Mouse (Mus musculus): Measurements from ENCODE around the gene Map3k13. TPM values are rescaled to one million over a fixed set of nuclear protein-coding genes. Genes with fewer than 3 reads are reported as not detected.
"Not testable (repeated sequence)": the region's sequence is repeated elsewhere in the genome, so short reads cannot be mapped to it uniquely, and the experiment has no call there.

Gene Map3k13
- 1 to 10 TPM in 1 of 2 experiments, under 1 TPM in 1; 0.76 to 1.2 TPM for total RNA-seq (2021)

GRCm38 (mm10) chr16:21793875-21794696 is at the start of gene Map3k13:
TSS of gene Map3k13 (plus strand) at chr16:21794346.
- peak; percentile 95 to 97 for DNase-seq
- intact Hi-C loops (cut with DNase I) = loop anchor here (5.0 to 10.0 kb wide), 2 partner anchors 153 to 1051 kb away; partner anchors contain the start of gene Tmem41a

- DNase-seq = no peak
- intact Hi-C loops (cut with DNase I) = no loop called here
Measured at GRCm38 (mm10) chr16:21758447-21758846, 35.7 kb upstream of the Map3k13 start.

- intact Hi-C loops (cut with DNase I) = no loop called here
- DNase-seq = no peak
Measured at GRCm38 (mm10) chr16:21768255-21768654, 25.9 kb upstream of the Map3k13 start.

- no peak for DNase-seq
- intact Hi-C loops (cut with DNase I) = loop anchor here (1.0 kb wide), 1 partner anchor 46 kb away; no protein-coding TSS in a partner anchor
Measured at GRCm38 (mm10) chr16:21769667-21770066, 24.5 kb upstream of the Map3k13 start.

- intact Hi-C loops (cut with DNase I) = no loop called here
- no peak for DNase-seq
Measured at GRCm38 (mm10) chr16:21774725-21775124, 19.4 kb upstream of the Map3k13 start.

DNA sequence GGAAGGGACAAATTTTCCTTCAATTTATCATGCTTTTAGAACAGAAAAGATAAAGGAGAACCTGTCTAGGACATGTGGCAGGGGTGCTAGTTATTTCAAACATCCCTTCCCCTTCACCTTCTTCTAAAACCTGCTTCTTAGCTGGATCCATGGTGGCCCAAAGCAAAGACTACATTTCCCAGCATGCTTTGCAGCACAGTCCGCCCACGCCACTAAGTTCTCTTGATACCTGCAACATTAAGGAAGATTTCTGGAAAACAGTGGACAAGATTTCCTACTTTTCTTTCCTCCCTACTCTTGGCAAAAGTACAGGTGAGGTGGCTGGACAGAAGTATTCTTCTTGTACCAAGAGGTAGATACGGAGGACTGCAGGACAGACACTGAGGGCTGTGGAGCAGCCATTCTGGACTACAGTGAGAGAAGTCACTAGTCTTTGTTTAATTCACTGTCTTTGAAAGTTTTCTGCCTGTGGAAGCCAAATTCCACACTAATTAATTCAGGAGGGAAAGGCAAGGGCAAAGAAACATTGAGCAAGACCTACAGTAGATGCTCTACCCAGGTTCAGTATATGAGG is 15.8 kb upstream of the Map3k13 start:
- DNase-seq = no peak
- intact Hi-C loops (cut with DNase I) = no loop called here

DNA sequence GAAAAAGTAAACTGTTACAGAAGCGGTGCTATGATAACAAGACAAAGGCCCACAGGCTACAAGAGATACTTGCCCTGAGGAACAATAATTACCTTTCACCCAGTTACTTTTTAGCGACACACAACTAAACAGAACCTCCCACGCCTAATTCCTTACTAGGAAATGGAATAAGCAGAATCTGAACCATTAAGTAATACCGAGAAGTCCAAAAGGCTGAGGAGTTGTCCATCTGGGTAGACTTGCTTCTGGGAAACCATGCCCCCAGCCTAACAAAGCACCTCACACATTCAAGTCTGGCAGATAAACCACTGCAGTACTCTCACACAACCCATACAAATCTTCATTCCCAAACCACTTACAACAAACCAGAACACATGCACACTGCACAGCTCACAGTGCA is 15.0 kb upstream of the Map3k13 start:
- intact Hi-C loops (cut with DNase I) = no loop called here
- DNase-seq = no peak

- no peak for DNase-seq
- intact Hi-C loops (cut with DNase I) = no loop called here
Measured at GRCm38 (mm10) chr16:21781277-21781676, 12.9 kb upstream of the Map3k13 start.

DNA sequence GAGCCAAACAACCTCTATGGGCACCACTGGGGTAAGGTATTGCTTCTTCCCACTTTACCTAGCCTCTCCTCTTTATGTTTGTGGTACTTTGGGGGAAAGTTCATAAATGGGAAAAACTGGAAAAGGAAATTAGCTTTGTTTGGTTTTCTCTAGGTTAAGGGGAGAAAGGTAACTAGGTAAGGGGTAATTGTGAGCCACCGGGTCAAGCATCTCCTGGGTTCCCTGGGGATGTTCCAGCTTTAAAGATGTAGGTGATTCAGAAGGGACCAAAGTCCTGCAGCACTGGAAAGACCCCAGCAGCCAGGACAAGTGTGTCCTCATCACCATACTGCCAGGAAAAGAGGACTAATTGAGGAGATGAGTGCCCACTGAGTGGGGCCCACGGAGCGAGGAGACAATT is 12.3 kb upstream of the Map3k13 start:
- no peak for DNase-seq
- intact Hi-C loops (cut with DNase I) = no loop called here

DNA sequence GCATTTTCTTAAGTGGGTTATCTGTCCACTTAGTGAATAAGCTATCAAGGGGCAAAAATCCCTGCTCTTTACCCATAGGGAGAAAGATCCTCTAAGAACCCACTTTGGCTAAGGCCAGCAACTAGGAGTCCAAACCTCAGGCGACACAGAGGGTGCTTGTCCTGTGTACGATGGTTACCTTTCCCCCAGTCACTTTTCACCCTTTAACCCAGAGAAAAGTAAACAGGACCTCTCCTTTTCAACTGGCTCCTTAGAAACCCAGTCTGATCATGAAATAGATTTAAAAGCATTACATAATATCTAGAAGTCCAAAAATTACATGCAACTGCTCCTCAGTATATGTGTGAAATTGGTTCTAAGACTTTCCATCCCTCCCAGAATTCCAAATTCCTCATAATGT is 11.3 kb upstream of the Map3k13 start:
- intact Hi-C loops (cut with DNase I) = no loop called here
- DNase-seq = no peak

- no peak for DNase-seq
- intact Hi-C loops (cut with DNase I) = no loop called here
Measured at GRCm38 (mm10) chr16:21785000-21785399, 9.1 kb upstream of the Map3k13 start.

GRCm38 (mm10) chr16:21786317-21786716 is 7.8 kb upstream of the Map3k13 start:
- no peak for DNase-seq
- intact Hi-C loops (cut with DNase I) = no loop called here

DNA sequence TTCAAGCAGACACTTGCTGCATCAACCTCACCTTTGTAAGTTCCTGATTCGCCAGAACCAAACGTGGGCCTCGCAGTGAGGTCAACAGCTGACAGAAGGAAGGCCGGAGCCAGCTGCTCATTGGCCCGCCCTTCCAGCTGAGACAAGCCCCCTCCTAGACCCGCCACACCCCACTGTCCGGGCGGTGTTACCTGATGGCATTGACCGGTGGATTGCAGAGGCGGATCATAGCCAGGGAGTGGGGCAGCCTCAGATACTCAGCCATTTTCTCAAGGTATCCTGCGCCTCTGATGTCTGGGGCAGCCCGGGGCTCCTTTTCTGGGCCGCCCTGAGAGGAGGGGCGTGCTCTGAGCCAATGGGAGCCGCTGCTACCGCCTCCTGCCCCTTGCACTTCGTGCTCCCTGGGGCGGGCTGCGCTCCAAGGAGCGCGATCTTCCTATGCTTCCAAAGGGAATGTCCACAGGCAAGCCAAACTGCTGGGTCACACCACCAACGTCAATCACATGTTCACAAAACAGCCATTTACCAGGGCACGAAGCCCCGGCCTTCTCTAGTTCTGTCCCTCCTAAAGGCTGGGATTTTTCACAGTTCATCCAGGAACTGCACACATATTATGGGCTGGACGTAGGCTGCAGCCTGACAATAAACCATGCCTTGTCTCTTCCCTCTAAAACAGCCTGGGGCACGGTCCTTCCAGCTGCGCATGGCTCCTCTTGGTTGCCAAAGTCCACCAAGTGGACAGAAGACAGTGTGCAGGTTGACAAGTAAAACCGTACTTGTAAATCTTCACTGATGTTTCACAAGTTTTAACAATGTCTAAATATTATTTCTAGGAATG is 6.4 kb upstream of the Map3k13 start, which contains the start of gene Ehhadh:
Gene Ehhadh (minus strand): TSS at position 292 of the 838 bp plus-strand sequence.
- intact Hi-C loops (cut with DNase I) = no loop called here
- DNase-seq = peak; percentile 70 to 81

- no peak for DNase-seq
- intact Hi-C loops (cut with DNase I) = no loop called here
Measured at GRCm38 (mm10) chr16:21788581-21788980, 5.6 kb upstream of the Map3k13 start.

DNA sequence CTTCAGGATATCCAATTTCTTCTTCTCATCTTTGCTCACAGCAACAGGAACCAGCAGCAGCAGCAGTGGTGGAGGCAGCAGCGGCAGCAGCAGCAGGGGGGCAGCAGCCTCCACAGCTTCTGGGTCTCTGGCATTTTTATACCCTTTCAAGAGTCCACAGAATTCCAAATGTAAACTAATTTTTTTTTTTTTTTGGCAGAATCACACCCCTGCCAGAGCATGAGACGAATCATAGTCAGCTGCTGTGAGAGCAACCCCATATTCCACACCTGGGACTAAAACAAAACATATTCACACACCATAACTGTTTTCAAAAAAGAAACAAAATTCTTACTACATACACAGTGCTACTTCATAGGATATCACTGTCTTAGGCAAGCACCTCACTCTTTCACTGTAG is 5.0 kb upstream of the Map3k13 start:
- intact Hi-C loops (cut with DNase I) = no loop called here
- DNase-seq = no peak

DNA sequence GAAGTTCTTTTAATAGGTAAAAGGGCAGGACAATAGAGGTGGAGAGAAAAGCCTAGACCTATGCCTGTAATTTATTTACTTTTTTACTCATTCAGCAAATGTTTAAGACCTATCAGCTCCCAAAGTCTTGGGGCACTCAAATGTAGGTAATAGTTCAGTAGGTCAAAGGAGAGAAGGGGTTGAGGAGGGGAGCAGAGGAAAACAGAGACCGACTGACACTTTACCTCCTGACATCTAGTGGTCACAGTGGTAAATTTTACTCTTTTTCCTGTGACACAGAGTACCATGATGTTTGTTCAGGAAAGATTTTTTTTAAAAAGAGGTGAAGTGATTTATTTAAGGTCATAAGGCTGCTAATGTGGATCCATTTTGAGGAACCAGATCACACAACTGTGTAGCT is 3.7 kb upstream of the Map3k13 start:
- intact Hi-C loops (cut with DNase I) = loop anchor here (5.0 to 10.0 kb wide), 2 partner anchors 157 to 1054 kb away; partner anchors contain the start of gene Tmem41a

DNA sequence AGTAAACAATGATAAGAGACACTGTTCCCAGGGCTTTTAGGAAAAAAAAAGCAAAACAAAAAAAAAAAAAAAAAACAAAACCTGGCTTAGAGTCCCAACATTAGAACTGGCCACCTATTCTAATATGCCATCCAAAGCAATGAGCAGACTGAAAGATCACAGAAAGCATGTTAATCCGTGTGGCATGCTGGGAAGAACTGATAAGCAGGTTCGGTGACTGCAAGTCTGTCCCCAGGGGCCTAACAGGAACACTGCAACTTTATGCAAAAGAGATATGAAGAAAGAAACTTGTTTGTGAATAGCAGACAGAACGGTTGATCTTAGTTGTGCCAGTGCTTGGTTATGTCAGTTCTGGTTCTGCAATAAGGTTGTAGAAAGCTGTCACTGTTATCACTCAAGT is 2.4 kb upstream of the Map3k13 start:
- intact Hi-C loops (cut with DNase I) = loop anchor here (5.0 to 10.0 kb wide), 2 partner anchors 156 to 1053 kb away; partner anchors contain the start of gene Tmem41a
- no peak for DNase-seq

More for the DNA sequence above, 3.7 kb upstream of the Map3k13 start:
- DNase-seq = no peak

DNA sequence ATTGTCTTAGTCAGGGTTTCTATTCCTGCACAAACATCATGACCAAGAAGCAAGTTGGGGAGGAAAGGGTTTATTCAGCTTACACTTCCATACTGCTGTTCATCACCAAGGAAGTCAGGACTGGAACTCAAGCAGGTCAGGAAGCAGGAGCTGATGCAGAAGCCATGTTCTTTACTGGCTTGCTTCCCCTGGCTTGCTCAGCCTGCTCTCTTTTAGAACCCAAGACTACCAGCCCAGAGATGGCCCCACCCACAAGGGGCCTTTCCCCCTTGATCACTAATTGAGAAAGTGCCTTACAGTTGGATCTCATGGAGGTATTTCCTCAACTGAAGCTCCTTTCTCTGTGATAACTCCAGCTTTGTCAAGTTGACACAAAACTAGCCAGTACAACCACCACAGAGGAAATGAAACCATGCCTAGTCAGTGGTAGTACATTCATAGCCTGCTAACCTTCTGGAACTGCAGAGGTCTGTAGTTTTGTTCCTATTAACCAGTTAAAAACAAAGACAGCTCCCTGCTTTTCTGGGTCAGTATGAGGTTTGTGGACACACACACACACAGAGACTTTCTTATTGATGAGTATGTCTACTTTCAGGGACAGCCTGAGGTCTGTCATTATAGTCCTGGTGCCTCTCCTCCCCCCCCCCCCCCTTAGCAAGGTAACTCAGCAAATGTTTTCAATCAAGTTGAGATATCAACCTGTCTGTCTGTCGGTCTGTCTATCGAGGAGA is 901 bp upstream of the Map3k13 start:
- intact Hi-C loops (cut with DNase I) = loop anchor here (5.0 to 10.0 kb wide), 2 partner anchors 154 to 1052 kb away; partner anchors contain the start of gene Tmem41a
- not testable (repeated sequence) for DNase-seq

GRCm38 (mm10) chr16:21794697-21795045 is 525 bp downstream of the Map3k13 start:
- DNase-seq = no peak
- intact Hi-C loops (cut with DNase I) = loop anchor here (5.0 to 10.0 kb wide), 2 partner anchors 153 to 1050 kb away; partner anchors contain the start of gene Tmem41a

DNA sequence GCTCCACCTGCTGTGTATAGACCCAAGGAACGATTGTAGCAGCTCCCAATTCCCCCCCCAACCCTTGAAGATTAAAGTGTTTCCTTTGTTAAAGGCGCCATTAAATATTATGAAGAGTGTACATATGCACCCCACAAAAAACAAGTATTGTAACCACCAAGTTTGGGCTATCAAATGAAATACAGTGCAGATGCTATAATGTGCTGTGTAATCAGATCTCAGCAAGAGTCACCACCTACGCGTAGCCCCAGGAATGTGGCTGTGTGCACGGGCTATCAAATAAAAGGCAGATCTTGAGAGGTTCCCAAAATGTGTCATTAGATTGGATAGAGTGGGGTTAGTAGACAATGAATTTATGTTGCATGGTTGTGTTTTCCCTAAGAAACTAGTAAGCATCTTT is 925 bp downstream of the Map3k13 start:
- DNase-seq = no peak
- intact Hi-C loops (cut with DNase I) = loop anchor here (10.0 kb wide), 1 partner anchor 1050 kb away; no protein-coding TSS in a partner anchor

Measured in heart, postnatal 36 days (tissue).